Mouse (Mus musculus): ENCODE data around the gene G6pc3.

DNA sequence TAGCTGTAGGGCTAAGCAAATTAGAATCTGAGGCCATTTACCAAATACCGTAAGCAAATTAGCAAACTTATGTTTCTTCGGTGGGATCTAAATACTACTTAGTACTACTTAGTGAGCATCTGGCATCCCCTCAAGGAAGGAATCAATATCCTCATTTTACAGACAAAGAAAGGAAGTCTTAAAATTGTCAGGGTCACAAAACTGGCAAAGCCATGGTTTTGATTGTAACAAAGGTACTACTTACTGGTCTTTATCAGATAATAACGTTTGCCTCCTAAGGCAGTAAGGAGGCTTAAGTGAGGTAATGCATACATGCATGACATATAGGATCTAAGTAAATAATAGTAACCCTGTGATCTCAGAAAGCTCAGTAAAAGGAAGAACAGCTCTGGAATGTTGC, 3.7 kb upstream of the G6pc3 start:
- TF ChIP-seq ZC3H11A (IDR thresholded peaks at IDR 0.05; ENCODE audit: borderline replicate concordance, low read depth, low read length) (no peak), ZNF384 (IDR thresholded peaks at IDR 0.05; ENCODE audit: low read depth, low read length) (no peak), CHD2 (IDR thresholded peaks at IDR 0.05; ENCODE audit: low read depth, low read length) (no peak), HCFC1 (IDR thresholded peaks at IDR 0.05; ENCODE audit: borderline replicate concordance, insufficient read depth, low read length) (no peak), MAFK (IDR thresholded peaks at IDR 0.05; ENCODE audit: insufficient read depth, low read depth, low read length) (no peak)
